Mouse (Mus musculus) Patski (cell line): ENCODE measurements around the gene Pfn1. TPM values are rescaled to one million over a fixed set of nuclear protein-coding genes. Genes with fewer than 3 reads are reported as not detected.

Source experiments
- ATAC-seq: fragments of 100-300 bp; one replicate; pipeline ENCODE4 v1.8.0; 2021
- CTCF ChIA-PET: fragments of 350-600 bp; sonication (Branson Sonifier 250); formaldehyde crosslinking; loops from one replicate; lab custom pipeline; 2022; ENCODE audit warnings: inconsistent platforms; lab: Charles Lee
- POLR2A ChIA-PET: fragments of 350-600 bp; sonication (Branson Sonifier 250); formaldehyde crosslinking; loops from one replicate; lab custom pipeline; 2022; ENCODE audit warnings: antibody characterized with exemption, inconsistent platforms; lab: Charles Lee
- DNase-seq: peaks from one replicate; pipeline ENCODE4 v3.0.0-alpha.2; 2011; ENCODE audit warnings: low read depth, low spot score
- H3K27me3 ChIP-seq: fragments of 371-371 bp; one replicate; pipeline ENCODE4 v1.5.1; 2021
- CTCF ChIP-seq: fragments of 100-300 bp; IDR thresholded peaks from one replicate; pipeline ENCODE4 v1.5.1; 2021
- in situ Hi-C: fragments of 300-500 bp; cut with MboI; formaldehyde crosslinking; loops from 3 replicates; pipeline ENCODE4 v1.11.1; 2018; ENCODE audit warnings: low pct_unique_long_range_greater_than_20kb, mixed read lengths
- polyA plus RNA-seq: library from polyadenylated mRNA; unstranded; gene quantifications from one replicate; pipeline ENCODE4 v1.2.3, GENCODE M21; 2021

Gene Pfn1
- polyA plus RNA-seq, 1 experiment from 2014 or later: 1,032 TPM

DNA sequence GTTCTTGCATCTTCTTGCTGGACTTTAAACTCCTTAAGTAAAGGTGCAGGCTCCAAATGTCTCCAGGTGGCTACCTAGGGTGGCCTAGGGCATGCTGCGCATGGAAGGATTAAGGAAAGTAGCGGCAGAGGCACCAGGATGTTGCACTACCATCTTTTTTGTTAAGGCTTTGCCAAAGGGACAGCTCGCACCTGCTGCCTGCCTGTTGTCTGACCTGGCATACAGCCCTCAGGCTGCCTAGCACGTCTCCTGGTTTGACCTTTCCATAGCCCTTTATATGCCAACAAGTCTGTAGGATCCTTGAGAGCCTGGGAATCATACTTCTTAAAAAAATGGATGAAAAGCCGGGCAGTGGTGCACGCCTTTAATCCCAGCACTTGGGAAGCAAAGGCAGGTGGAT lies 11.4 kb downstream of the Pfn1 start:
- POLR2A ChIA-PET: no interaction called here
- TF ChIP-seq CTCF: no peak
- DNase-seq: no peak
- CTCF ChIA-PET: no interaction called here
- in situ Hi-C loops: no loop called here
- no peak for ATAC-seq
- no peaks in the 10 kb centered on the region for H3K27me3 ChIP-seq

DNA sequence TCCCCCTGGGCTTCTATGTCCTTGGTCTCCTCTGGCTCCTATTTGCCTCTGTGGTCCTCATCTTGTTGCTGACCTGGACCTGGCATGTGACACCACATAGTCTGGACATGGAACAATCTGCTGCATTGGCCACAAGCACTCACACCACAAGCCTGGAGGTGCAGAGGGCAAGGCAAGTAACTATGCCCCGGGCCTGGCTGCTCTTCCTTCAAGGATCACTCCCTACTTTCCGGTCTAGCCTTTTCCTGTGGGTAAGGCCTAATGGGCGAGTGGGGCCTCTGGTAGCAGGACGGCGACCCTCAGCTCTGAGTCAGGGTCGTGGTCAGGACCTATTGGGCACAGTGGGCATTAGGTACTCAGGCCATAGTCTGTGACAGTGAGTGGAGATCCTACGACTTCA lies 13.2 kb downstream of the Pfn1 start:
- TF ChIP-seq CTCF: no peak
- ATAC-seq (no peak), DNase-seq (no peak)
- in situ Hi-C loops: no loop called here
- ChIA-PET POLR2A (interaction anchor here (1.0 kb wide), 1 partner anchor 14 kb away, joined by 4 read pairs; no protein-coding TSS in a partner anchor), CTCF (no interaction called here)
- no peaks in the 10 kb centered on the region for H3K27me3 ChIP-seq

- in situ Hi-C loops: no loop called here
- POLR2A ChIA-PET: no interaction called here
Measured at GRCm38 (mm10) chr11:70639976-70640375, 14.5 kb downstream of the Pfn1 start.

GRCm38 (mm10) chr11:70638714-70639278 lies 15.6 kb downstream of the Pfn1 start, which contains the start of gene Gp1ba:
Gp1ba (plus strand) TSS chr11:70639122.
- POLR2A ChIA-PET: interaction anchor here (1.4 kb wide), 1 partner anchor 12 kb away, joined by 4 read pairs; no protein-coding TSS in a partner anchor
- no peak for ATAC-seq
- no peak for TF ChIP-seq CTCF
- in situ Hi-C loops: no loop called here
- DNase-seq: no peak
- no peaks in the 10 kb centered on the region for H3K27me3 ChIP-seq
- CTCF ChIA-PET: no interaction called here

More at GRCm38 (mm10) chr11:70639976-70640375, 14.5 kb downstream of the Pfn1 start:
- DNase-seq (no peak), ATAC-seq (no peak)
- CTCF ChIA-PET: no interaction called here
- TF ChIP-seq CTCF: no peak
- H3K27me3 ChIP-seq: no peaks in the 10 kb centered on the region

DNA sequence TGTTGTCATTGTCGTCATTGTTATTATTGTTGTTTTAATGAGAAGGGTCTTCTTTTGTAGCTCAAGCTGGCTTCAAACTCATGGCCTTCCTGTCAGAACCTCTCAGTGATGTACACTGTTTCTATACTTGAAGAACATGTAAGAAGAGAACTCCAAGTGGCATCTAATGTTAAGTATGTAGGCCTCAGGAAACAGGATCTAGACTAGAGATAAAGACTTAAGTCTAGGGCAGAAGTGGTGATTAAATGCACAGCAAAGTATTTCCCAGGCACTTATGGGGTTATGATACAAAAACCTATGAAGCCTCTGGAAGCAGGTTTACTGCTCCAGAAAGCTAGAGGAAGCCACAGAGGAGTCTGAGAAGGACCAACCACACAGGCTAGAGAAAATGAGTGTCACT lies 16.2 kb downstream of the Pfn1 start:
- H3K27me3 ChIP-seq: no peaks in the 10 kb centered on the region
- in situ Hi-C loops: no loop called here
- CTCF ChIA-PET: interaction anchor here (0.7 kb wide), 1 partner anchor 8 kb away, joined by 3 read pairs; no protein-coding TSS in a partner anchor
- DNase-seq (no peak), ATAC-seq (no peak)
- no peak for TF ChIP-seq CTCF
- POLR2A ChIA-PET: interaction anchor here (1.4 kb wide), 1 partner anchor 12 kb away, joined by 4 read pairs; no protein-coding TSS in a partner anchor

- in situ Hi-C loops: no loop called here
- POLR2A ChIA-PET: interaction anchor here (1.4 kb wide), 1 partner anchor 11 kb away, joined by 4 read pairs; no protein-coding TSS in a partner anchor
- no peak for DNase-seq
Measured at GRCm38 (mm10) chr11:70637764-70638163, 16.7 kb downstream of the Pfn1 start.

DNA sequence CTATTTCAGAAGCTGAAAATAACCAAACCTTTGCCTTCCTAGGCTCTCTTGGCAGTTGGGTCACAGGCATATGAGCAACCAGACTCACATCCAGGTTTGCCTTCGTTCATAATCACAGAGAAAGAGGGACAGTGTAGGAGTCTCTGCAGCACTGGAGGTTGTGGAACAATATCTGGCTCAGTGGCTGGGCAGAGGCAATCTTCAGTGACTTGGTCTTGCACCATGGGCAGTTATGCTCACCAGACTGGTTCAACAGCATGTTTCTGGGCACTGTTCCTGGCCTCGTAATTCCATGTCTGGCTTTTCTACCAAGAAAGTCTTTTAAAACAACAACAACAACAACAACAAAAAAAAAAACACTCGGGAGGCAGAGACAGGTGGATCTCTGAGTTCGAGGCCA lies 18.8 kb downstream of the Pfn1 start:
- in situ Hi-C loops: no loop called here
- ChIA-PET POLR2A (no interaction called here), CTCF (interaction anchor here (1.1 to 2.0 kb wide), 2 partner anchors 10 to 12 kb away, joined by 3 to 6 read pairs; partner anchors contain the start of genes Rnf167 and Slc25a11)
- no peak for DNase-seq
- no peak for ATAC-seq
- no peak for TF ChIP-seq CTCF
- H3K27me3 ChIP-seq: no peaks in the 10 kb centered on the region

More at GRCm38 (mm10) chr11:70637764-70638163, 16.7 kb downstream of the Pfn1 start:
- no peaks in the 10 kb centered on the region for H3K27me3 ChIP-seq
- no peak for ATAC-seq
- no peak for TF ChIP-seq CTCF
- CTCF ChIA-PET: interaction anchor here (0.7 kb wide), 1 partner anchor 8 kb away, joined by 3 read pairs; no protein-coding TSS in a partner anchor

GRCm38 (mm10) chr11:70630129-70630528 lies 24.3 kb downstream of the Pfn1 start:
- TF ChIP-seq CTCF: no peak
- ATAC-seq (no peak), DNase-seq (no peak)
- no peaks in the 10 kb centered on the region for H3K27me3 ChIP-seq
- in situ Hi-C loops: loop anchor here (5.0 kb wide), 1 partner anchor 122 kb away; no protein-coding TSS in a partner anchor
- CTCF ChIA-PET: interaction anchor here (1.0 to 1.2 kb wide), 2 partner anchors 8 to 104 kb away, joined by 3 read pairs; no protein-coding TSS in a partner anchor
- POLR2A ChIA-PET: interaction anchor here (0.6 to 1.1 kb wide), 2 partner anchors 15 to 105 kb away, joined by 3 read pairs; no protein-coding TSS in a partner anchor

GRCm38 (mm10) chr11:70629557-70629956 lies 24.9 kb downstream of the Pfn1 start:
- no peak for ATAC-seq
- CTCF ChIA-PET: interaction anchor here (1.0 to 1.2 kb wide), 2 partner anchors 9 to 105 kb away, joined by 3 read pairs; no protein-coding TSS in a partner anchor
- POLR2A ChIA-PET: interaction anchor here (0.6 kb wide), 1 partner anchor 105 kb away, joined by 3 read pairs; no protein-coding TSS in a partner anchor
- in situ Hi-C loops: no loop called here
- no peaks in the 10 kb centered on the region for H3K27me3 ChIP-seq
- TF ChIP-seq CTCF: peak; percentile 36
- no peak for DNase-seq

- TF ChIP-seq CTCF: no peak
- ChIA-PET CTCF (no interaction called here), POLR2A (no interaction called here)
- no peaks in the 10 kb centered on the region for H3K27me3 ChIP-seq
- DNase-seq (no peak), ATAC-seq (no peak)
- in situ Hi-C loops: no loop called here
Measured at GRCm38 (mm10) chr11:70628431-70628830, 26.0 kb downstream of the Pfn1 start.

DNA sequence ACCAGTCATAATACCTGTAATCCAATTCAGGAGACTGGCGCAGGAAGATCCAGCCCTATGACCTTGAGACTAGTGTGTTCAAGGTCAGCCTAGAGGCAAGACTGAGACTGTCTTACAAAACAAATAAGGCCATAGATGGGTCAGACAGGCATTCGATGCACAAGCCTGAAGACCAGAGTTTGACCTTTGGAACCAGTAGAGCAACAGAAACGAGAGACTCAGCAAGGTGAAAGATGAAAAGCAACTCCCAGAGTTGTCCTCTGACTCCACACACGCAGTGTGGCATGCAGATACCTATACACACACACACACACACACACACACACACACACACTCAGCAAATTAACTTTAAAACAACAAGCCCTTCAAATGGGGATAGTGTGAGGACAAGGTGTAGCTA lies 27.6 kb downstream of the Pfn1 start:
- in situ Hi-C loops: no loop called here
- TF ChIP-seq CTCF: no peak
- ChIA-PET CTCF (interaction anchor here (1.3 to 2.3 kb wide), 3 partner anchors 8 to 151 kb away, joined by 3 to 6 read pairs (median 4); no protein-coding TSS in a partner anchor), POLR2A (interaction anchor here (0.8 to 1.3 kb wide), 2 partner anchors 11 to 15 kb away, joined by 4 read pairs; no protein-coding TSS in a partner anchor)
- DNase-seq: no peak
- no peak for ATAC-seq
- no peaks in the 10 kb centered on the region for H3K27me3 ChIP-seq
